Mouse (Mus musculus): ENCODE data around the gene Snx9.

Snx9 gene

GRCm38 (mm10) chr17:5912797-5913196 is 71.7 kb downstream of the Snx9 start:
- CTCF ChIA-PET: no interaction called here

GRCm38 (mm10) chr17:5914217-5914616 is 73.1 kb downstream of the Snx9 start:
- CTCF ChIA-PET: no interaction called here

GRCm38 (mm10) chr17:5921954-5922353 is 80.8 kb downstream of the Snx9 start:
- CTCF ChIA-PET: no interaction called here

GRCm38 (mm10) chr17:5923281-5923680 is 82.2 kb downstream of the Snx9 start:
- CTCF ChIA-PET: interaction anchor here (0.7 kb wide), 1 partner anchor 27 kb away, joined by 4 read pairs; no protein-coding TSS in a partner anchor

GRCm38 (mm10) chr17:5924238-5924637 is 83.1 kb downstream of the Snx9 start:
- CTCF ChIA-PET: no interaction called here

- CTCF ChIA-PET: no interaction called here
Observed at GRCm38 (mm10) chr17:5926710-5927109, 85.6 kb downstream of the Snx9 start.

GRCm38 (mm10) chr17:5929031-5929430 is 87.9 kb downstream of the Snx9 start:
- CTCF ChIA-PET: no interaction called here

GRCm38 (mm10) chr17:5932161-5932560 is 91.0 kb downstream of the Snx9 start:
- CTCF ChIA-PET: interaction anchor here (0.7 kb wide), 1 partner anchor 1183 kb away, joined by 22 read pairs; no protein-coding TSS in a partner anchor

- CTCF ChIA-PET: no interaction called here
Observed at GRCm38 (mm10) chr17:5934554-5935324, 93.6 kb downstream of the Snx9 start.

GRCm38 (mm10) chr17:5935680-5936079 is 94.6 kb downstream of the Snx9 start:
- CTCF ChIA-PET: no interaction called here

- CTCF ChIA-PET: no interaction called here
Observed at GRCm38 (mm10) chr17:5936276-5936675, 95.1 kb downstream of the Snx9 start.

- CTCF ChIA-PET: interaction anchor here (0.8 kb wide), 1 partner anchor 1075 kb away, joined by 4 read pairs; no protein-coding TSS in a partner anchor
Observed at GRCm38 (mm10) chr17:5937441-5937840, 96.3 kb downstream of the Snx9 start.

- CTCF ChIA-PET: no interaction called here
Observed at GRCm38 (mm10) chr17:5939871-5940270, 98.7 kb downstream of the Snx9 start.

- CTCF ChIA-PET: interaction anchor here (0.6 to 1.0 kb wide), 3 partner anchors 35 to 100 kb away, joined by 3 to 8 read pairs (median 6); no protein-coding TSS in a partner anchor
Observed at GRCm38 (mm10) chr17:5940792-5941191, 99.7 kb downstream of the Snx9 start.

GRCm38 (mm10) chr17:5941230-5942043 is 100.3 kb downstream of the Snx9 start, which contains the start of gene Synj2:
TSS of gene Synj2 (plus strand) at chr17:5941280.
- CTCF ChIA-PET: interaction anchor here (0.6 to 1.0 kb wide), 2 partner anchors 34 to 72 kb away, joined by 6 to 8 read pairs; no protein-coding TSS in a partner anchor

GRCm38 (mm10) chr17:5942156-5942555 is 101.0 kb downstream of the Snx9 start:
- CTCF ChIA-PET: no interaction called here

GRCm38 (mm10) chr17:5943053-5943452 is 101.9 kb downstream of the Snx9 start:
- CTCF ChIA-PET: interaction anchor here (0.7 kb wide), 1 partner anchor 22 kb away, joined by 5 read pairs; no protein-coding TSS in a partner anchor

GRCm38 (mm10) chr17:5947039-5947438 is 105.9 kb downstream of the Snx9 start:
- CTCF ChIA-PET: no interaction called here

GRCm38 (mm10) chr17:5952455-5952854 is 111.3 kb downstream of the Snx9 start:
- CTCF ChIA-PET: no interaction called here

- CTCF ChIA-PET: no interaction called here
Observed at GRCm38 (mm10) chr17:5956350-5957000, 115.3 kb downstream of the Snx9 start.

- CTCF ChIA-PET: no interaction called here
Observed at GRCm38 (mm10) chr17:5957097-5957496, 116.0 kb downstream of the Snx9 start.

- CTCF ChIA-PET: no interaction called here
Observed at GRCm38 (mm10) chr17:5958229-5958628, 117.1 kb downstream of the Snx9 start.
